Mouse (Mus musculus) heart, postnatal 10 days (tissue): ENCODE measurements around the gene Arhgap10. TPM values are rescaled to one million over a fixed set of nuclear protein-coding genes. Genes with fewer than 3 reads are reported as not detected.

Experiments
- DNase-seq, 2 experiments: peaks; one replicate each; pipeline ENCODE4 v3.0.0; 2021
- intact Hi-C: fragments of 180-260 bp; cut with DNase I; formaldehyde crosslinking; loops from one replicate; pipeline ENCODE4 v1.15.1; 2025
- total RNA-seq, 2 experiments: library from RNA; stranded (reverse); gene quantifications; 2 replicates each; pipeline ENCODE4 v1.2.3; 2021

Arhgap10 gene
- total RNA-seq, 2 experiments from 2014 or later = 54.5 to 54.6 TPM

GRCm38 (mm10) chr8:77451466-77452382 is 66.0 kb downstream of the Arhgap10 start:
- intact Hi-C loops = no loop called here
- no peak for DNase-seq

DNA sequence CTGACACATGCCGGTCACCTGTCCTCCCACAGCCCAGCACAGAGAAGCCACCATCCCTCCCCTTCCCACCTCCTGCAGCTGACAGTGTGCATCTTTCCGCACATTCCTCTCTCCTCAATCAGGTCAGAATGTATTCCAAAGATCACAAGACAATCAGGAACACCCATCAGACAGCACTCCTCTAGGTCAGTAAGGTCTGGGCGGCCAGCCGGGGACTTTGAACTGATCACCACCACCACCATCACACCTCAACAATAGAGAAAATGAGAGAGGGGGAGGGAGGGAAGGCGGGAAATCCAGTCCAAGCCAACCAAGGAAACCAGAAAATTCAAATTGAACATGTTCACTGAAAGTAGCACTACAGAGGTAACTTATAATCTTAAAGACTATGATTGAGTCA is 66.7 kb downstream of the Arhgap10 start:
- no peak for DNase-seq
- intact Hi-C loops = no loop called here

DNA sequence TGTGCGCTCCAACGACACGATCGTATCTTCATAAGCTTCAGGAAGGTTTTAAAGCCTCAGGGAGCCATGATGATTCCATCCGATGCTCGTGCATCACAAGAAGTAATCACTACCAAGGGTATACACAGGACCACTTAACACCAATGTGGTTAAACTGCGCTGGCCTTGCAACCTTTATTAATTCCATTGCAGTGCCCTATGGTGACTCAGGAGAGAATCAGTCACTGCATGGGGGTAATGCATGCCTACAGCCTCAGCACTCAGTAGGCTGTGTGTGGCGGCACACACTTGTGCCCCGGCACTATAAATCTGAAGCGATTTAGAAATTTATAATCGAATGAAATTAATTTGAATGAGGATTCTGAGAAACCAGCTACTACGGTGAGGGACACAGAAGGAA is 71.5 kb downstream of the Arhgap10 start:
- no peak for DNase-seq
- intact Hi-C loops = no loop called here

GRCm38 (mm10) chr8:77445642-77446041 is 72.1 kb downstream of the Arhgap10 start:
- DNase-seq = no peak

GRCm38 (mm10) chr8:77444166-77444870 is 73.4 kb downstream of the Arhgap10 start:
- peak; percentile 91 to 93 for DNase-seq
- intact Hi-C loops = loop anchor here (5.0 kb wide), 1 partner anchor 73 kb away; the partner anchor contains the start of gene Arhgap10

More at GRCm38 (mm10) chr8:77445642-77446041, 72.1 kb downstream of the Arhgap10 start:
- intact Hi-C loops = no loop called here

GRCm38 (mm10) chr8:77442452-77442851 is 75.3 kb downstream of the Arhgap10 start:
- intact Hi-C loops = loop anchor here (5.0 kb wide), 1 partner anchor 75 kb away; the partner anchor contains the start of gene Arhgap10

GRCm38 (mm10) chr8:77440913-77441312 is 76.8 kb downstream of the Arhgap10 start:
- intact Hi-C loops = loop anchor here (5.0 kb wide), 1 partner anchor 76 kb away; the partner anchor contains the start of gene Arhgap10
- no peak for DNase-seq

More at GRCm38 (mm10) chr8:77442452-77442851, 75.3 kb downstream of the Arhgap10 start:
- DNase-seq = no peak

- DNase-seq = peak in 1 of 2 experiments; percentile 50
- intact Hi-C loops = loop anchor here (5.0 kb wide), 1 partner anchor 77 kb away; the partner anchor contains the start of gene Arhgap10
These were observed 77.4 kb downstream of the Arhgap10 start for GRCm38 (mm10) chr8:77440324-77440880.

GRCm38 (mm10) chr8:77439670-77440069 is 78.1 kb downstream of the Arhgap10 start:
- intact Hi-C loops = loop anchor here (5.0 kb wide), 1 partner anchor 78 kb away; the partner anchor contains the start of gene Arhgap10
- no peak for DNase-seq

- intact Hi-C loops = no loop called here
- DNase-seq = no peak
These were observed 79.8 kb downstream of the Arhgap10 start for GRCm38 (mm10) chr8:77437807-77438493.

DNA sequence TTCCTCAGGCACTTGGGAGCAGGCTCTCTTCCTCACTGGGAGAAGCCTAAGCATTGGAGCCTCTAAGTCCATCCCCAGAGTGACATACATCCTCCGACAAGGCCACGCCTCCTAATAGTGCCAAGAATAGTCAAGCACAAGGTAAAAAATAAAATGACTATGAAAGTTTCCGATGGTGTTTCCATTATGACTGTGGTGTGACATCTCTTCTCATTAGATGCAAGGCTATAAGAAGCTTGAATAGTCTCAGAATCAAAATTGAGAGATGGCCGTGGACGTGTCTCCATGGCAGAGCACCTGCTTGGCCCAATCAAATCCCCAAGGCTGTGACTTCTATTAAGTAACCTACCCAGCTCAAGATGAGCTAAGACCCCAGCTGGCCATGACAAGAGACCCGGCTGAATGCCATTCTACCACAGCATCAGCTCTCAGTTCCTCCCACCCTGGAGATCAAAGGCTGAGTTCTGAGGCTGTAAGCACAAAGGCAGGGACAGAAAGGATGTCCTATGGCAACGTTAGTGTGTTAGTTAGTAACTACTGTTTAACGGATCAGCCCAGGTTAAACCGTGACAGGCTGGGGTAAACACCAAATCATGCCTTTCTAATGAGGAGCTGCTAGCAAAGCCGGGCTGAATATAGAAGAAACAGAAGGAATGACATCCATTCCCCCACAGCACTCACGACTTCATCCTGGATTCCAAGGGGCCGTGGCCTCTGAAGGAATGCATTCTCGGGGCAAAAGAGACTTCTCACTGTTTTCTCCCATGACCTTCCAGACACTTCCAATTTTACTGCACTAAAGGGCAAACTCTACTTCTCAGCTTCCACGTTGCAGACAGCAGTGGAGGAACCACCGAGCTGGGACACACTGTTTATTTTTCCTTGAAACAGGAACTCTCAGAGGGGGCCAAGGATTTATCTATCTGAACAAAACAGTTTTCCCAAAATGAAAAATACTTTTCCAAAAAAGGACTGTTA is 81.5 kb downstream of the Arhgap10 start:
- intact Hi-C loops = no loop called here

DNA sequence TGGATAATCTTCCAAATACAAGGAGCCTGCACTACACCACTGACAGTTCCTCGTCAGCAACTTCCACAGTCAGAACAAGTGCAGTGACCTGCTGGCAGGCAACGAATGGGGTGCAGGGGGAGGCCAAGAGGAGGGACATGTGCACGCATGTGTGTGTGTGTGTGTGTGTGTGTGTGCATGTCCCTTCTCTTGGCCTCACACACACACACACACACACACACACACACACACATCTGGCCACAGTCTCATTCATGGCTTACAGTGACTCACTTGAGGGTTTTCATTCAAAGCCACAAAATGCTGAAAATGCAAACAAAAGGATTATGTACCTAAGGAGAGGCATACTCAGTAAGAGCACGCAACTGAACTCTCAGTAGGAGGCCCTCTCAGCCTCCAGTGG is 84.5 kb downstream of the Arhgap10 start:
- intact Hi-C loops = no loop called here
- no peak for DNase-seq

More for the DNA sequence above, 81.5 kb downstream of the Arhgap10 start:
- DNase-seq = no peak

- intact Hi-C loops = no loop called here
- no peak for DNase-seq
These were observed 85.0 kb downstream of the Arhgap10 start for GRCm38 (mm10) chr8:77432726-77433125.

- DNase-seq = no peak
- intact Hi-C loops = no loop called here
These were observed 89.3 kb downstream of the Arhgap10 start for GRCm38 (mm10) chr8:77428420-77428819.

- DNase-seq = no peak
- intact Hi-C loops = no loop called here
These were observed 89.7 kb downstream of the Arhgap10 start for GRCm38 (mm10) chr8:77428015-77428414.

DNA sequence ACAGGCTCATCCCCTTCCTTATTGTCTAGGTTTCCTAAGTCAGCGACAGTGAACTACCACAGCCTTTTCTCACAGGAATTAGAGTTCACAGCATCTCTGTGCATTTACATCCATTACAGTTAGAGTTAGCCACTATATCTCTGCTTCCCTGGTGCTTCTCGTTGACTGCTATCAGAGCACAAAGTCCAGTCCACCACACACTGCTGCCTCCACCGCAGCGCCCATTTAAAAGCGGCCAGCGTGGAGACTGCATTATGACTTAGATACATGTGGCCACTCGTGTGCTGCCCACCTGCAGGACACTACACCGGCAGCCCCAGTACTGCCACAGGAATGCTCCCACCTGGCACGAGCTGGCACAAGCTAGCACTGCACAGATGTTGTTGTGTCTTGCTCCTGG is 90.3 kb downstream of the Arhgap10 start:
- DNase-seq = no peak
- intact Hi-C loops = no loop called here

- DNase-seq = no peak
- intact Hi-C loops = no loop called here
These were observed 93.9 kb downstream of the Arhgap10 start for GRCm38 (mm10) chr8:77423850-77424249.

- intact Hi-C loops = no loop called here
- DNase-seq = no peak
These were observed 95.0 kb downstream of the Arhgap10 start for GRCm38 (mm10) chr8:77422632-77423252.

DNA sequence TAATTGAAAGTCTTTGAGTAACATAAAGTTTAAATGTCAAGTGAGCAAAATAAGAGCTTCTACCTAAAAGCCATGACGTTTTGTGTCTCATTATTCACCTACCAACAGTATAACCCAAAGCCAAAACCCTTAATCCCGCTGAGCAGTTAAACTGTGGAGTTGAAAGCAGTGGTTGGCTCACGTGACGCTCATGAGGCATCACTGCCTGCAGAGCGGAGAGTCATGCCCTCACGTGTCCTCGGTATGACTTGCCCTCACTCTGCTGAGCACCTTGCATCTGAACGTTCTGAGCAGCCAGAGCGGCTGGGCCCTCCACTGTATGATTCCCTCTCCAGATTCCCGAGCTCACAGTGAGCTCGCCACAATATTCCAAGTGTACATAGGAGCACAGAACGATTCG is 96.2 kb downstream of the Arhgap10 start:
- intact Hi-C loops = no loop called here
- DNase-seq = no peak
